Mouse (Mus musculus) heart, embryonic 14.5 days (tissue): ENCODE results near the gene Col20a1. TPM values are rescaled to one million over a fixed set of nuclear protein-coding genes. Genes with fewer than 3 reads are reported as not detected.

ENCODE experiments used
- ATAC-seq: fragments of 200-750 bp; cut with Nextera tagmentation; 2 replicates; pipeline ENCODE4 v1.8.0; 2017; ENCODE audit warnings: low read depth, moderate TSS enrichment; ENCODE audit not compliant: insufficient number of reproducible peaks, insufficient read depth, low FRiP score
- H3K27ac ChIP-seq, 2 experiments: fragments of 200-500 bp in 1 of 2; fragments of 300-500 bp in 1 of 2; sonication (generic) in 1 of 2; replicated peaks in 1 of 2; 2 replicates each; pipeline ENCODE4 v1.5.1; 2012 to 2014; ENCODE audit warnings: low read depth in 2 of 2, low read length in 2 of 2, control low read depth in 1 of 2, mild to moderate bottlenecking in 1 of 2, mixed read lengths in 1 of 2; ENCODE audit not compliant: control insufficient read depth in 1 of 2, insufficient read depth in 1 of 2
- H3K27me3 ChIP-seq: fragments of 300-500 bp; sonication (generic); 2 replicates; pipeline ENCODE4 v1.6.1; 2014; ENCODE audit warnings: mild to moderate bottlenecking, low read length, control low read depth; ENCODE audit not compliant: control insufficient read depth, insufficient read depth
- H3K36me3 ChIP-seq: fragments of 300-500 bp; sonication (generic); 2 replicates; pipeline ENCODE4 v1.6.1; 2014; ENCODE audit warnings: mild to moderate bottlenecking, control low read depth, low read length, mixed read lengths; ENCODE audit not compliant: control insufficient read depth, insufficient read depth
- H3K4me1 ChIP-seq, 2 experiments: fragments of 200-500 bp in 1 of 2; fragments of 300-500 bp in 1 of 2; sonication (generic) in 1 of 2; 2 replicates each; pipeline ENCODE4 v1.6.1; 2012 to 2014; ENCODE audit warnings: low read length in 2 of 2, control low read depth in 1 of 2, mixed read lengths in 1 of 2; ENCODE audit not compliant: control insufficient read depth in 2 of 2, insufficient read depth in 2 of 2
- H3K4me2 ChIP-seq: fragments of 300-500 bp; sonication (generic); 2 replicates; pipeline ENCODE4 v1.6.1; 2014; ENCODE audit warnings: mild to moderate bottlenecking, low read length
- H3K4me3 ChIP-seq, 2 experiments: fragments of 200-500 bp in 1 of 2; fragments of 300-500 bp in 1 of 2; sonication (generic) in 1 of 2; 2 replicates each; pipeline ENCODE4 v1.5.1; 2012 to 2014; ENCODE audit warnings: low read length in 2 of 2, mild to moderate bottlenecking in 2 of 2, control low read depth in 1 of 2, low read depth in 1 of 2, moderate library complexity in 1 of 2; ENCODE audit not compliant: control insufficient read depth in 1 of 2, insufficient read depth in 1 of 2
- H3K9ac ChIP-seq: fragments of 300-500 bp; sonication (generic); 2 replicates; pipeline ENCODE4 v1.6.1; 2014; ENCODE audit warnings: mild to moderate bottlenecking, low read length
- H3K9me3 ChIP-seq: fragments of 300-500 bp; sonication (generic); 2 replicates; pipeline ENCODE4 v1.6.1; 2016; ENCODE audit warnings: low read length, control low read depth; ENCODE audit not compliant: control insufficient read depth
- WGBS: fragments of 180-500 bp; shearing (Covaris S2); extraction: QIAGEN DNeasy Blood & Tissue Kit; methylation state at CpG from one replicate; pipeline ENCODE4 v1.1.7; 2014; 5-methylcytosine and 5-hydroxymethylcytosine counted together
- polyA plus RNA-seq: library from polyadenylated mRNA; unstranded; fragments of >200 nt; fragmentation: Nextera tagmentation; extraction: Ambion mirVana; gene quantifications from 2 replicates; pipeline ENCODE4 v1.2.1, GENCODE M21; 2014

Col20a1 gene
- polyA plus RNA-seq, 1 experiment from 2014 or later = 0.36 TPM

DNA sequence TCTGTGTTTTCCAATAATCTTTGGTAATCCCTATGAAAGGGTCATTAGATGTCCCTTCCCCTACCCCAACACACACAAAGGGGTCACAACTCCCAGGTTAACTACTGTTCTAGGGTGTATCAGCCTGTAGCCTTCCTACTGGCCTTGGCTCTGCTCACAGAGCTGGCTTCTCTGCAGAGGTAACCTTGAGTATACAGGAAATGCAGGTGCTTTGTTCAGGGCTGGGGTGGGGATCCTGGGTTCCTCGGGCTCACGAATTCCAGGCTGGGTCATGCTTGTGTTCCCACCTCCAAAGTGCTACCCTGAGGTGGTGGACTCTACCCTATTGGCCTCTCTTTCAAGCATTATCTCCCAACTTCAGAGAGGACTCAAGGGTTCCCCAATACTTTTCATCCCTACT, 700 bp upstream of the Col20a1 start:
- no peak overlapping the region for H3K4me2 ChIP-seq

DNA sequence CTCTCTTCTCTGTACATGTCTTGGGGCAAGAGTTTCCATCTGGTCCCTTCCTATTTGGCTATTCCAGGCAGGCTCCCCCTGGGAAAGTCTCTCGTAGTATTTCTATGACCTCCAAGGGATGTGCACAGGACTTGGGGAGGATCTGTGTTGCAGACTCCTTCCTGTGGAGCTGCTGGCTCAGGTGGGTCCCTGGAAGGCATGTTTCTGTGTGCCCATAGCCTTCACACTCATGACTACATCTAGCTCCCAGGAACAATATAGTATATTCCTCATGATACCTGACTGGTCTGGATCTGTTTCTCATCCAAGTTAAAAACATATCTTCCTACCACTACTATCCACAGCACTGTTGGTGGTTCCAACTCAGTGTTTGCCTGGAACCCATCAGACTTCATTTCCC, 666 bp downstream of the Col20a1 start:
- Histone ChIP-seq H3K4me1 (peaks cover 7 to 9% of the 10 kb centered on the region in 2 experiments), H3K9ac (no peak overlapping the region), H3K36me3 (peaks cover 16% of the 10 kb centered on the region), H3K4me2 (no peak overlapping the region), H3K4me3 (no peak overlapping the region), H3K27ac (no peak overlapping the region), H3K9me3 (no peaks in the 10 kb centered on the region), H3K27me3 (no peaks in the 10 kb centered on the region)
- no peak for ATAC-seq
- WGBS = 61% methylated on average over 1 of the region's 1 CpGs

More for the DNA sequence above, 700 bp upstream of the Col20a1 start:
- Histone ChIP-seq H3K4me3 (no peak overlapping the region), H3K27ac (no peak overlapping the region), H3K9me3 (no peaks in the 10 kb centered on the region), H3K27me3 (no peaks in the 10 kb centered on the region), H3K9ac (no peak overlapping the region), H3K4me1 (peaks cover 7 to 9% of the 10 kb centered on the region in 2 experiments), H3K36me3 (peaks cover 30% of the 10 kb centered on the region)
- WGBS = 86% methylated on average over 2 of the region's 2 CpGs
- no peak for ATAC-seq

DNA sequence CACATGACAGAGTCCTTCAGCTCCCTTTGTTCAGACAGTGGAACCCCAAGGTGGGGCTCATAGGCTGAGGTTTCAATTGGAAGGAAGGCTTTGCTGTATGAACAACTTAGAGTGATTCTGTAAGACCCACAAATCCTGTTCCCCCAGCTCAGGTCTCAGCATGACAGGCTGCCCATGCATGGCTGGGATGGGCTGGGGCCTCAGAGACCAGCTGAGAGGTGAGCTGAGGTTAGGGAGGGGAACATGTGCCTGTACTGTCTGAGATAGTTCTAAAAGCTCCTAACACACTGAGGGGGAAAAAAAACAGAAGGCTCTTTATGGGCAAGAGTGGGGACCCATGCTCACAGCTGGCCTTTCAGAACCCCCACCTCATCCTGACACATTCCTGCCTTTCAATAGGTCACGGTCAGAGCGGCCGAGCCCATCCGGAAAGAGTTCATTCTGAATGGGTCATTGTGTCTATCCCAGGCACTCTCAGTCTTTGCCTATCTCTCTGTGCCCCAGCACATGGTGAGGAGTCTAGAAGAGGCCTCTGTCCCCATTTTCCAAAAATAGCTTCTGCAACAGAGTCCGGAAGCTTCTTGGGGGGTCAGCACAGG, 1.2 kb downstream of the Col20a1 start:
- H3K36me3 ChIP-seq = peaks cover 11% of the 10 kb centered on the region
- WGBS = 28% methylated on average over 5 of the region's 5 CpGs
- ATAC-seq = no peak
- H3K27me3 ChIP-seq = no peaks in the 10 kb centered on the region
- H3K4me3 ChIP-seq = no peak overlapping the region
- no peaks in the 10 kb centered on the region for H3K9me3 ChIP-seq
- H3K4me2 ChIP-seq = no peak overlapping the region
- H3K4me1 ChIP-seq = peaks cover 7 to 9% of the 10 kb centered on the region in 2 experiments
- H3K9ac ChIP-seq = no peak overlapping the region
- no peak overlapping the region for H3K27ac ChIP-seq

DNA sequence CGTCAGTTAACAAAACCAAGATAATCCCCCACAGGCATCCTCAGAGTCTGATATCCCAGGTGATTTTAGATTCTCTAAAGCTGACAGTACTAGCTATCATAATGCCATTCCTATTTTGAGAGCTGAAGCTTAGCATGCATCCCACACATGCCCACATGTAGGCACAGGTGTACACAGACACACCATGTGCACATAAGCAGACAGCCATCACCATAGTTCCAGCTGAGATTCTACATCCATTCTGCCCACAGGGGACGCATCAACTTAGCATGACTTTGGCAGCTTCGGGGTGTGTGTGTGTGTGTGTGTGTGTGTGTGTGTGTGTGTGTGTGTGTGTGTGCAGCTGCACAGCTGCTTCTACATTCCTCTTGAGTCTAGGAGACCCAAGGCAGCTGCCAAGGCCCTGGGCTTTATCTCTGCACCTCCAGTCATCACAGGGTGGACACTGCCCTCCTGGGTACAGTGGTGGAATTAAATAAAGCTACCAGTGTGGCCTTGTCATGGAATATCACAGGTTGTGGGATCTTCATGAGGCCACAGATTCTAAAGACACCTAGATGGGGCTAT, 2.1 kb downstream of the Col20a1 start:
- no peak overlapping the region for H3K27ac ChIP-seq
- peaks cover 7 to 9% of the 10 kb centered on the region in 2 experiments for H3K4me1 ChIP-seq
- H3K4me3 ChIP-seq = no peak overlapping the region
- H3K27me3 ChIP-seq = no peaks in the 10 kb centered on the region
- no peak overlapping the region for H3K4me2 ChIP-seq
- H3K9ac ChIP-seq = no peak overlapping the region
- H3K36me3 ChIP-seq = peaks cover 2% of the 10 kb centered on the region; the same call in 1 of the 2 replicates
- 56% methylated on average over 3 of the region's 3 CpGs for WGBS
- ATAC-seq = no peak
- no peaks in the 10 kb centered on the region for H3K9me3 ChIP-seq

DNA sequence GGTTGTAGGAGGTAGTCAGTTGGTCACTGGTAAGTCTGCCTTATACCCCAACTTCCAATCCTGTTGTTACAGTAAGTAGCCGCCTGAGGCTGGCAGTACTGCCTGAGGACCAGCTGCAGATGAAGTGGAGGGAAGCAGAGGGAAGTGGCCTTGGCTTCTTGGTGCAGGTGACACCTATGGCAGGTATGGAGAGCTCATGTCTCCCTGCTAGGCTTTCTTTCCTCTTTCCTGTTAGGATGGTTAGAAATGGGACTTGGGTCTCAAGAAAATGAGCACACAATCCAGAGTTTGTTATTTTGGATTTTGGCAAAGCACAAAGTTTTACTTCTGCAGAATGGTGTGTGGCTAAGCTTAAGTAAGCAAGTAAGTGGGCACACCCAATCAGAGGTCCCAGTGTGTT, 2.6 kb downstream of the Col20a1 start:
- ATAC-seq = no peak
- Histone ChIP-seq H3K36me3 (no peaks in the 10 kb centered on the region), H3K27me3 (no peaks in the 10 kb centered on the region), H3K4me3 (no peak overlapping the region), H3K4me1 (peaks cover 7 to 9% of the 10 kb centered on the region in 2 experiments), H3K4me2 (no peak overlapping the region), H3K9me3 (no peaks in the 10 kb centered on the region), H3K9ac (no peak overlapping the region), H3K27ac (no peak overlapping the region)
- WGBS = 80% methylated on average over 1 of the region's 1 CpGs

DNA sequence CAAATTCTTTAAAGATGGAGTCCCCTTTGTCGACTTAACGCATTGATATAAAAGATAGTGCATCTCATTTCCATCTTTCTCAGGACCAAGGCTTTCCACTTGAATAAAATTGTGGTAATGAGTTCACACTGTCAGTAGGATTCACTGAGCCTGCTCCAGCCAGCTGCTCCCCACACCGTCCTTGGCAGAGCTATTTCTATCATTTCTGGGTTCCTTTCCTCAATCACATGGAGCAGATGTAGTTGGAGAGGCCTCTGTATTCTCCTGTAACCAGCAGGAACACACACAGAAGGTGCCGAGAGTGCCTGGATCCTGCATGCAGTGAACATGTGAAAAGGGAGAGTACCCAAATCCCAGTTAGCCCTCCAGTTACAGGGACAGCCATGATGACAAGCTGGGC, 4.0 kb downstream of the Col20a1 start:
- Histone ChIP-seq H3K27ac (no peak overlapping the region), H3K36me3 (no peaks in the 10 kb centered on the region), H3K4me1 (peaks cover 7 to 9% of the 10 kb centered on the region in 2 experiments), H3K9me3 (no peaks in the 10 kb centered on the region), H3K27me3 (no peaks in the 10 kb centered on the region), H3K4me2 (no peak overlapping the region), H3K4me3 (no peak overlapping the region), H3K9ac (no peak overlapping the region)
- WGBS = 72% methylated on average over 4 of the region's 4 CpGs
- no peak for ATAC-seq

DNA sequence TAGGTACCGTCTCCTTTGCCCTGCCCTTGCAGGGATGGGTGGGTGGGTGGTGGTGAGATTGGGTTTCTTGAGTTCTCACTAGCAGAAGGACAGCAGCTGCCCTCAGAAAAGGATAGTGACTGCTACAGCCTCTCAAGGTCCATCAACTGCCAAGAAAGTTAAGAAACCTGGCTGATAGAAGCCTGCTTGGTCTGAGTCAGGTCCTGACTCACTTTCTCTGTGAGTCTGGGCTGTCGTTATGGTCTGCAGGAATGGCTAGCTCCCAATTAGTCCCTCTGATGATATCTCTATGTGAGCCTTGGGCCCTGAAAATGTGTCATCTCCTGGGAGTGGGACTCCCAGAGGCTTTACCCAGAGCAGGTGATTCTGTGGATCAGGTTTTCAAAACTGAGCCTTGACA, 8.0 kb downstream of the Col20a1 start:
- Histone ChIP-seq H3K27me3 (peaks cover 9% of the 10 kb centered on the region; the same call in 1 of the 2 replicates), H3K27ac (no peak overlapping the region), H3K4me2 (no peak overlapping the region), H3K9me3 (no peaks in the 10 kb centered on the region), H3K4me1 (no peaks in the 10 kb centered on the region), H3K4me3 (no peak overlapping the region), H3K9ac (no peak overlapping the region), H3K36me3 (no peaks in the 10 kb centered on the region)
- ATAC-seq = no peak
- 47% methylated on average over 2 of the region's 2 CpGs for WGBS

DNA sequence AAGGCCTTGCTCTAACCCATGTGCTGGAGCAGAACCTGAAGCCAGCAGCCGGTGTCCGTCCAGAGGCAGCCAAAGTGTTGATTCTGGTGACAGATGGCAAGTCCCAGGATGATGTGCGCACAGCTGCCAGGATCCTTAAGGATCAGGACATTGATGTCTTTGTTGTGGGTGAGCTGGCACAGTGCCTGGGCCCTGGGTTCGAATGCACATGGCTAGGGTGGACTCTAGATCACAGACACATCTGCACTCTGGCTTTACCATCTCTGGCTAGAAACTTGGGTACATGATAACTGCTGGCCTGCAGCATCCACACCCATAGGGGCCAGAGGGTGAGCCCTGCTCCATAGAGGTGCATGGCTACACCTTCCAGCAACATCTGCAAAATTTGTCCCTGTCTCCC, 9.1 kb downstream of the Col20a1 start:
- Histone ChIP-seq H3K27me3 (peaks cover 9% of the 10 kb centered on the region; the same call in 1 of the 2 replicates), H3K27ac (no peak overlapping the region), H3K4me1 (no peaks in the 10 kb centered on the region), H3K36me3 (no peaks in the 10 kb centered on the region), H3K4me3 (no peak overlapping the region), H3K4me2 (no peak overlapping the region), H3K9ac (no peak overlapping the region), H3K9me3 (no peaks in the 10 kb centered on the region)
- no peak for ATAC-seq
- 71% methylated on average over 4 of the region's 4 CpGs for WGBS
